Mouse (Mus musculus) adrenal gland, adult 8-10 months (tissue): Measurements from ENCODE around the gene Tmem95. TPM values are rescaled to one million over a fixed set of nuclear protein-coding genes. Genes with fewer than 3 reads are reported as not detected.

Experiments
- DNase-seq: peaks from one replicate; pipeline ENCODE4 v3.0.0; 2022
- microRNA-seq, 2 experiments: library from miRNA; unstranded; fragments of <30 nt; microRNA quantifications; one replicate each; pipeline ENCODE4 v1.2.0; 2022
- total RNA-seq, 4 experiments: library from RNA; stranded (reverse); gene quantifications; 2 replicates each; pipeline ENCODE4 v1.2.4; 2022

Gene Tmem95
- total RNA-seq, 4 experiments from 2014 or later: not detected

GRCm38 (mm10) chr11:69846198-69846680 is 31.6 kb downstream of the Tmem95 start, which contains the start of gene Plscr3:
Gene Plscr3 (plus strand): TSS chr11:69846376.
- peak; percentile 90 for DNase-seq

GRCm38 (mm10) chr11:69838714-69839104 is 39.1 kb downstream of the Tmem95 start:
- DNase-seq: no peak

- DNase-seq: peak; percentile 96
Observed at GRCm38 (mm10) chr11:69837952-69838713, 39.7 kb downstream of the Tmem95 start, which contains the start of gene Tmem256. Gene Tmem256 (plus strand): TSS chr11:69838514.

DNA sequence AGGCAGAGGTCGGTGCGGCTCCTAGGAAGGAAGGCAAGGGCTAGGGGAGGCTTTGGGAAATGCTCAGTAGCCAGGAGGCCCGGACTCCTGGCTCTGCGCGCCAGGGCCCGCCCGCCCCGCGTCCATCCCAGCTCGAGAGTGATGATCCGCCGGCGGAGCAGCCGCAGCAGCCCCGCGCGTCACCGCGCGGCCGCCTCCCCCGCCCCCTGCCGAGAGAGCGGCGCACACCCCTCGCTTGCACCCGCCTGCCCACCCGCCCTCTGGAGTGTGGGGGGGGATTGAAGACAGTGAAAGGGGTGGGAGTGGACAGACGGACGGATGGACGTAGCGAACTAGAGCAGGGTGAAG is 40.2 kb downstream of the Tmem95 start, which contains the start of gene Nlgn2:
Gene Nlgn2, minus strand, starts transcription at position 181 of the 348 bp plus-strand sequence.
- DNase-seq: no peak

DNA sequence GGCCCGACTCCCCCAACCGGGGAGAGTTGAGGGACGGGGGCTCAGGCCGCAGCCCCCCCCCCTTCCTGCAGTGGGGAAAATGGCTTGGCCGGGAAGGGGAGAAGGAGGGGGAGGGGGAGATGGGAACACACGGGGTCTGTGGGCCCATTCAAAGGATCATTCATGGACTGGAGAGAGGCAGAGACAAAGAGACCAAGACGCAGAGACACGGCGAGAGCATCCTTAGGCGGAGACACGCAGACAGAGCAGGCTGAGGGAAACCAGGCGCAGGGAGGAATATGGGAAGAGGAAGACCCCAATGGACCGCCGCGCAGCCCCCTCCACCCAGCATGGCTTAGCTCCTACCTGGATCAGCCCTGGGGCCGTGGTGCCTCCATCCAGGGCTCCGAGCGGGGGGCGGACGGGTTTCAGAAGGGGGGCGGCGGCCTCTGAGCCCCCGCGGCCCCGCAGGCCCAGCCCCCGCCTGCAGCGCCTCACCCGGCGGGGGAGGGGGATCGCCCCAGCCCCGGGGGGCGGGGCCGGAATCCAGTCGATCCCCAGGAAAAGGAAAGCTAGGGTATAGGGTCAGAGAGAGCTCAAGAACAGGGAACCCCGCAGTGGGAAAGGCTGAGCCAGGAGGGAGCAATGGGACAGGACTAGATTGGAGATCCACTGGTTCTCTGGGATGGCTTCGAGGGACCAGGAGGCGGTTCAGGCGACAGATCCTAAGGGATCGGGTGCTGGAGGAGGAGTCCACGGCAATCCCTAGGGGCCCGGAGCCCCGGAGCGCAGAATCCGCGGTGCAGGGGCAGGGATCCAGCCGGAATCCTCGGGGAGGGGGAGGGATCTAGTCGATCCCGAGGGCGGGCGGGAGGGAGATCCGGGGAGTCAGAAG is 40.9 kb downstream of the Tmem95 start:
- peak; percentile 31 for DNase-seq

DNA sequence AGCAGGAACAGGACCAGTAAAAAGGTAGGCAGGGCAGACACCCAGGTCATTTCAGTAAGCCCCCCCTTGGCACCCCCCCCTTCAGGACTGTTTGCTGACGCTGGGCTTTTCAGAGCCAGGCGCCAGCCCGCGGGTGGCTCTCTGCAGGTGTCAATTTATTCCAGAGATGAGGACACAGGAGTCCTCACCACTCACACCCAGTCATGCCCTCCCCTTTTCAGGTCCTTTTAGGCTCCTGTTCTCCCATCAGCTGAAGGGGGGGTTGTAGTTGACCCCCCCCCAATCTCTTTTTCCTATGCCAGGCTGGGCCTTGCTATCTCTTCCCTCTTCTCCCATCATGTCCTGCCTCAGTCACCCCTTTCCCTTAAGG is 41.9 kb downstream of the Tmem95 start:
- DNase-seq: no peak

DNA sequence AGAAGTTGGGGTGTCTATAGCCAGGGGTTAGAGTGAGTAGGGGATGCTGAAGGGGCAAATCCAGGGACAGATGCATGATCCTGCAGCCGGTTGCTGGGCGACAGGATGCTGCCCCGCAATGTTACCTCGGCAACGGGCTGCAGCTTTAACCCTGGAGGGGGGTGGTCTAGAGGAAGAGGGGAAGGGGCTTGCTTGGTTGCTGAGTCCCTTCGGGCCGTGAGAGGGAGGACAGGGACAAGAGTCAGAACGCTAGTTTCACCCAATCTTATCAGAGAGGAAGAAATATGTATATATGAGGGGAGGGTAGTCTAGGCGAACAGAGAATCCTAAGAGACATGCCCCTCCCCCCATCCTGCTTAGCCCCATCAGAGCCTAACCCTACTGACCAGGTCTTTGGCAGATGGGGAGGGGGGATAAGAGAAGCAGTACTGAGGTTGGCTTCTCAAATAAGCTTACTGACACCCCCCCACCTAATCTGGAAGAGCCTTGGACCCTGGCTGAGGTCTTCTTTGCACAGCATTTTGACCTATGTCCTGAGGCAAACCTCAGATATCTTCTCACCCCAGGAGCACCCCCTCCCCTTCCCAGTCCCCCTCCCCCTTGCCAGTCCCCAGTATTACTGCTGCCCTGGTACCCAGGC is 42.4 kb downstream of the Tmem95 start:
- no peak for DNase-seq

- DNase-seq: no peak
Observed at GRCm38 (mm10) chr11:69834001-69834549, 43.7 kb downstream of the Tmem95 start.

DNA sequence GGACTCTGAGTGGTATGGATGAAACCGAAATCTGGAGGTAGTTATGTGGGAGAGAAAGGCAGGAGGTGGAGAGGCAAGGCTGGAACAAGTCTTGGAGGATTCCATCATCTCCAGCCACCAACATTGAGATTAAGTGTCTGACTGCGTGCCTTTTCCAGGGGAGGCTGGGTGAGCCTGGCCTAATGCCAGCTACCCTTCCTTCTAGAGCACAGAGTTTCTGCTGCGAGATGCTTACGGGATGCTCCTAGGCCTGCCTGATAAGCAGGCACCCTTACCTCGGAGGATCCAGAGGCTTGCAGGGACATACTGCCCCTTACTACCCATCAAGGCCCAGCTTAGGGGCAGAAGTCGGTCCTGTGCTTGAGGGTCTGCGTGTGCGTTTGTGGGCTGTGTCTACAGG is 44.3 kb downstream of the Tmem95 start:
- no peak for DNase-seq

DNA sequence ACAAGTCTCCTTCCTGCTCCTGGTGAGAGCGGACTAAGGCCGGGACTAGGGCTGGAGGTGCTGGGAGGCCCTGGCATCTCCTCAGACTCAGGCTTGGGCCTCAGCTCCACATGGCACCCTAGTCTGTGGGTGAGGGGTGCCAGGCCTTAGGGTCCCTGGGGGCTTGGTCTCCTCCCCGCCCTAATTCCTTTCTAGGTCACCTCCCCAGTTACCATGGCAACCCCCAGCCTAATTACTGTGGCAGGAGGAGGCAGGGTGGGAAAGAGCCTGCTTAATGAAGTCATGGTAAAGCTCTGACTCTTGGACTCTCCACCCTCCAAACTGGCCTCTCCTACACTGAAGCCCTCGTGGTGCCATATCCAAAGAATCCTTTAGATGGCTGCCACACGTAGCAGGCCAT is 49.0 kb downstream of the Tmem95 start:
- DNase-seq: no peak

Small RNA genes within 50 kb of the gene (microRNA-seq; reads per million reads assigned to microRNA genes)
- 0 reads per million in 2 experiments for gene Mir6924

Other genes with a start within 250 kb of the Tmem95 start
- 100 to 1,000 TPM in 1 of 4 experiments, 10 to 100 TPM in 3; 75.8 to 112 (median 91.2) TPM for gene Fxr2, start 245.0 kb downstream of the Tmem95 start, total RNA-seq
- not detected for gene Sox15, start 222.7 kb downstream of the Tmem95 start, total RNA-seq
- gene Mpdu1, start 215.4 kb downstream of the Tmem95 start, total RNA-seq: 100 to 1,000 TPM; 107 to 123 (median 113) TPM
- gene Cd68, start 211.9 kb downstream of the Tmem95 start, total RNA-seq: 10 to 100 TPM; 17.9 to 43.8 (median 30.0) TPM
- 100 to 1,000 TPM; 500 to 614 (median 555) TPM for gene Eif4a1, start 205.6 kb downstream of the Tmem95 start, total RNA-seq
- 10 to 100 TPM; 72.5 to 92.1 (median 85.0) TPM for gene Senp3, start 195.9 kb downstream of the Tmem95 start, total RNA-seq
- 1 to 10 TPM; 2.5 to 7.3 (median 4.5) TPM for gene Tnfsf13, start 192.2 kb downstream of the Tmem95 start, total RNA-seq
- 10 to 100 TPM; 24.1 to 47.6 (median 36.3) TPM for gene Tnfsf12, start 182.2 kb downstream of the Tmem95 start, total RNA-seq
- gene Tnfsfm13, start 181.9 kb downstream of the Tmem95 start, total RNA-seq: 1 to 10 TPM; 3.4 to 8.4 (median 7.9) TPM
- 100 to 1,000 TPM in 2 of 4 experiments, 10 to 100 TPM in 2; 85.2 to 125 (median 101) TPM for gene Polr2a, start 119.4 kb downstream of the Tmem95 start, total RNA-seq
- not detected for gene Slc35g3, start 116.0 kb downstream of the Tmem95 start, total RNA-seq
- 100 to 1,000 TPM in 2 of 4 experiments, 10 to 100 TPM in 2; 73.0 to 121 (median 97.6) TPM for gene Zbtb4, start 112.1 kb downstream of the Tmem95 start, total RNA-seq
- gene Chrnb1, start 82.1 kb downstream of the Tmem95 start, total RNA-seq: 1 to 10 TPM; 1.5 to 8.1 (median 5.0) TPM
- 10 to 100 TPM in 2 of 4 experiments, 1 to 10 TPM in 2; 2.5 to 32.7 (median 16.9) TPM for gene Fgf11, start 76.2 kb downstream of the Tmem95 start, total RNA-seq
- gene Tmem102, start 72.4 kb downstream of the Tmem95 start, total RNA-seq: 1 to 10 TPM in 1 of 4 experiments, under 1 TPM in 3; 0.45 to 1.1 (median 0.72) TPM
- gene Gm39566, start 62.7 kb downstream of the Tmem95 start, total RNA-seq: not detected
- not detected for gene Spem2, start 59.6 kb downstream of the Tmem95 start, total RNA-seq
- gene Spem1, start 55.8 kb downstream of the Tmem95 start, total RNA-seq: under 1 TPM in 1 of 4 experiments, not detected in 3; 0.38 TPM
- 10 to 100 TPM; 22.2 to 48.7 (median 35.8) TPM for gene Nlgn2, start 40.2 kb downstream of the Tmem95 start, total RNA-seq
- gene Tmem256, start 39.5 kb downstream of the Tmem95 start, total RNA-seq: 100 to 1,000 TPM; 122 to 164 (median 149) TPM
- gene Plscr3, start 31.6 kb downstream of the Tmem95 start, total RNA-seq: 10 to 100 TPM; 40.2 to 69.1 (median 62.1) TPM
- under 1 TPM in 2 of 4 experiments, not detected in 2; 0.11 to 0.20 TPM for gene Tnk1, start 19.3 kb downstream of the Tmem95 start, total RNA-seq
- gene Kctd11, start 3.4 kb upstream of the Tmem95 start, total RNA-seq: 1 to 10 TPM; 4.3 to 6.2 (median 5.5) TPM
- 1 to 10 TPM in 2 of 4 experiments, under 1 TPM in 2; 0.31 to 1.9 (median 0.86) TPM for gene Acap1, start 17.5 kb upstream of the Tmem95 start, total RNA-seq
- 1 to 10 TPM in 1 of 4 experiments, under 1 TPM in 3; 0.23 to 2.4 (median 0.71) TPM for gene 2810408A11Rik, start 23.0 kb upstream of the Tmem95 start, total RNA-seq
- 10 to 100 TPM; 36.4 to 71.4 (median 51.5) TPM for gene Neurl4, start 23.1 kb upstream of the Tmem95 start, total RNA-seq
- 10 to 100 TPM; 44.0 to 72.7 (median 52.0) TPM for gene Gps2, start 35.9 kb upstream of the Tmem95 start, total RNA-seq
- 100 to 1,000 TPM; 468 to 561 (median 519) TPM for gene Eif5a, start 43.9 kb upstream of the Tmem95 start, total RNA-seq
- 10 to 100 TPM in 3 of 4 experiments, 1 to 10 TPM in 1; 6.3 to 13.9 (median 11.8) TPM for gene Ybx2, start 57.8 kb upstream of the Tmem95 start, total RNA-seq
- gene Slc2a4, start 70.2 kb upstream of the Tmem95 start, total RNA-seq: 10 to 100 TPM; 36.5 to 90.1 (median 50.0) TPM
- gene Cldn7, start 86.8 kb upstream of the Tmem95 start, total RNA-seq: under 1 TPM in 1 of 4 experiments, not detected in 3; 0.55 TPM
- 100 to 1,000 TPM; 109 to 125 (median 120) TPM for gene Ctdnep1, start 103.1 kb upstream of the Tmem95 start, total RNA-seq
- 10 to 100 TPM; 56.9 to 87.4 (median 73.6) TPM for gene Elp5, start 104.5 kb upstream of the Tmem95 start, total RNA-seq
- gene Gabarap, start 113.1 kb upstream of the Tmem95 start, total RNA-seq: 100 to 1,000 TPM; 369 to 430 (median 397) TPM
- gene Phf23, start 117.8 kb upstream of the Tmem95 start, total RNA-seq: 10 to 100 TPM; 55.7 to 61.0 (median 58.4) TPM
- gene Dvl2, start 122.6 kb upstream of the Tmem95 start, total RNA-seq: 10 to 100 TPM; 13.4 to 27.1 (median 20.5) TPM
- 100 to 1,000 TPM; 323 to 415 (median 392) TPM for gene Acadvl, start 137.4 kb upstream of the Tmem95 start, total RNA-seq
- 10 to 100 TPM; 25.7 to 65.4 (median 45.9) TPM for gene Dlg4, start 138.9 kb upstream of the Tmem95 start, total RNA-seq
- under 1 TPM in 3 of 4 experiments, not detected in 1; 0.31 to 0.75 (median 0.38) TPM for gene Asgr1, start 176.1 kb upstream of the Tmem95 start, total RNA-seq
- gene Asgr2, start 214.6 kb upstream of the Tmem95 start, total RNA-seq: 1 to 10 TPM in 2 of 4 experiments, under 1 TPM in 2; 0.62 to 2.9 (median 1.1) TPM